Mouse (Mus musculus) layer of hippocampus, postnatal 10 days (tissue): ENCODE results near the gene Edrf1. TPM values are rescaled to one million over a fixed set of nuclear protein-coding genes. Genes with fewer than 3 reads are reported as not detected.

Source experiments
- total RNA-seq, 2 experiments: library from RNA; stranded (reverse); gene quantifications; 2 replicates each; pipeline ENCODE4 v1.2.3; 2021

Gene Edrf1
- total RNA-seq, 2 experiments from 2014 or later = 29.9 to 35.9 TPM

Other genes with a start within 250 kb of the Edrf1 start
- gene Tex36, start 35.4 kb upstream of the Edrf1 start, total RNA-seq = under 1 TPM in 1 of 2 experiments, not detected in 1; 0.39 TPM
- under 1 TPM in 1 of 2 experiments, not detected in 1; 0.14 TPM for gene Mmp21, start 42.5 kb downstream of the Edrf1 start, total RNA-seq
- gene Bccip, start 71.8 kb downstream of the Edrf1 start, total RNA-seq = 10 to 100 TPM; 58.4 to 64.9 TPM
- 10 to 100 TPM; 18.8 to 19.4 TPM for gene Uros, start 72.5 kb downstream of the Edrf1 start, total RNA-seq
- 1 to 10 TPM; 4.2 to 4.4 TPM for gene Fank1, start 139.3 kb downstream of the Edrf1 start, total RNA-seq
- 10 to 100 TPM; 62.3 to 63.7 TPM for gene Dhx32, start 145.2 kb downstream of the Edrf1 start, total RNA-seq